Mouse (Mus musculus): ENCODE measurements at regions not wholly inside any gene's neighbourhood (a gene's known extent, or its start where the extent isn't known, plus 50 kb on each side); places are given as distances from the start of the nearest gene placed in this dataset.

GRCm38 (mm10) chr14:54148121-54148520, 105.8 kb downstream of the Dad1 start:
- TF ChIP-seq POLR2A (IDR thresholded peaks at IDR 0.05; ENCODE audit: extremely low read depth, insufficient read depth, low read length) (no peak), CTCF (IDR thresholded peaks at IDR 0.05; ENCODE audit: extremely low read depth, insufficient read depth, low read length) (no peak)
